Mouse (Mus musculus) heart, postnatal 4 days (tissue): ENCODE results near the gene Rnasek. TPM values are rescaled to one million over a fixed set of nuclear protein-coding genes. Genes with fewer than 3 reads are reported as not detected.
A peak's percentile ranks its signal among the peaks of the same experiment; 100 is the strongest.

Experiments
- DNase-seq: peaks from one replicate; pipeline ENCODE4 v3.0.0; 2021
- total RNA-seq, 2 experiments: library from RNA; stranded (reverse); gene quantifications; 2 replicates each; pipeline ENCODE4 v1.2.3; 2021

The Rnasek gene
- total RNA-seq, 2 experiments from 2014 or later, result 95.8 to 96.1 TPM

- DNase-seq, result no peak
Observed at GRCm38 (mm10) chr11:70216103-70216502, 23.5 kb downstream of the Rnasek start.

- no peak for DNase-seq
Observed at GRCm38 (mm10) chr11:70215301-70215700, 24.3 kb downstream of the Rnasek start.

DNA sequence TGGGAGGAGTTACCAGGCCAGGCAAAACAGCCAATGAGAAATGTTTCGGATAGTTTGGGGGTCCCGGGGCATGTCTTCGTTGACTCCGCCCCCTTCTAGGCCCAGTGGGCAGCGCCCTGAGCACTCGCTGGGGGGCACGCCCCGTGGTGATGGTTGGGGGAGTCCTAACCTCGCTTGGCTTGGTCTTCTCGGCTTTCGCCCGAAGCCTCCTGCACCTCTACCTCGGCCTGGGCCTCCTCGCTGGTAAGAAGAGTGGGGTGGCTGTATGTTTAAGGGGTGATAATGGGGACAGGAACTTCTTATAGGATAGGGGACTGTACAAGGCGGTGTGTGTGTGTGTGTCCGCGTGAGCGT, 24.8 kb downstream of the Rnasek start:
- DNase-seq, result peak; percentile 16

DNA sequence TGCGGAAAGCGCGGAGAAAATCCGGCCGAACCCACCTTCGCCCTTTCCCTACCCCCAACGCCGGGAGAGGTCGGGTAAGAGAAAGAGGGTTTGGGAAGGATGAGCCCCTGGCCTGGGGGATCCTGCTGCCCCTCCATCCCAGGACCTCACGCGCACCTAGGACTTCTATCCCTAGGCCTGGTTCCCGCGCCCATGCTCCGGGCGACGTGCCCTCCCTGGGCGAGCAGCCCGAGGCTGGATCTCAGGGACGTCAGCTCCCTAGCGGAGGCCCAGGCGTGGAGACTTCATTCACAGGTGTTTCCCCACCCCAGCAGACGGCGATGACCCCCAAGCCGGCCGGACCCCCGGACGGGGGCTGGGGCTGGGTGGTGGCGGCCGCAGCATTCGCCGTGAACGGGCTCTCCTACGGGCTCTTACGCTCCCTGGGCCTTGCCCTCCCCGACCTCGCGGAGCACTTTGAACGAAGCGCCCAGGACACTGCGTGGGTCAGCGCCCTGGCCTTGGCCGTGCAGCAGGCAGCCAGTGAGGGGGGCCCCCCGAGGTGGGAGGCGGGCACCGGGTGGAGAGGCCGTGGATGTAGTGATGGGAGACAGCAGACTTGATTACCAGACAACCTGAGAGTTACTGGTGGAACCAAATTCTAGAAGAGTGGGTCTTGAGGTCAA, 25.3 kb downstream of the Rnasek start:
- peak; percentile 17 for DNase-seq

- DNase-seq, result no peak
Observed at GRCm38 (mm10) chr11:70213736-70214135, 25.9 kb downstream of the Rnasek start.

DNA sequence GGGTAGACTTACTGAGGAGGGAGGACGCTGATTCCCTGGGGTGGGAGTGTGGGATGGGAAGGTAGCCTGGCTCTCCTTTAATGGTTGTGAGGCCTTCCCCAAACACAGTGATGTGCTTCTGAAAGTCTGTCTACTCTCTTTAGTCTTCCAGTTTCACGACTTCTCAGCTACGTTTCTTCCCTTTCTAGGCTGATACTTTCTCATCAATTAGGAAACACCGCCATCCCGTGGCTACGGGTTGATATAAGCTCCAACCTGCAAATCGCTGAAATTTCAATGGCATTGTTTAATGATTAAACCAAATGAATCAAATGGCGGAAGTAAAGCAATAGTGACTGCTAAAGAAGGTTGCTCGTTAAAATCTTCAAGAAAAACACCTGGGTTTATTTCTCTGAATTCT, 26.7 kb downstream of the Rnasek start:
- peak; percentile 76 for DNase-seq

GRCm38 (mm10) chr11:70212423-70212822, 27.2 kb downstream of the Rnasek start, which contains the start of gene Slc16a11:
Gene Slc16a11 (plus strand): TSS chr11:70212752.
- DNase-seq, result no peak

DNA sequence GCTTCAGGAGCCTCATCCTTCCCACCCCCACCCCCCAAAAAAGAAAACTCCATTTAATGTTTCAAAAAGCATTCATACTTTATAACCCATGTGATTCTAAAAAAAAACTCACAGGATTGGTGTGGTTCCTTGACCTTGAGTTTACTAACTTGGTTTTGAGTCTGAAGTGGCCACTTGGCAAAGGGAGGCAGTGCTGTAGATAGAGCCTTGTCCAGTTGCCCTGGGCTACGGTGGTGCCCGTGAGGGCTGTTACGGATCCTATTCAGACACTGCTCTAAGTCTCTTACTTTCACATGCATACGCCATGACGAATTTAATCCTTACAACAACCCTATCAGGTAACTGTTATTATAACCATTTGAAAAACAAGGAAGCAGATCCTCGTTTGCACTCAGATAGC, 27.7 kb downstream of the Rnasek start:
- no peak for DNase-seq

- no peak for DNase-seq
Observed at GRCm38 (mm10) chr11:70210681-70211080, 29.0 kb downstream of the Rnasek start.

DNA sequence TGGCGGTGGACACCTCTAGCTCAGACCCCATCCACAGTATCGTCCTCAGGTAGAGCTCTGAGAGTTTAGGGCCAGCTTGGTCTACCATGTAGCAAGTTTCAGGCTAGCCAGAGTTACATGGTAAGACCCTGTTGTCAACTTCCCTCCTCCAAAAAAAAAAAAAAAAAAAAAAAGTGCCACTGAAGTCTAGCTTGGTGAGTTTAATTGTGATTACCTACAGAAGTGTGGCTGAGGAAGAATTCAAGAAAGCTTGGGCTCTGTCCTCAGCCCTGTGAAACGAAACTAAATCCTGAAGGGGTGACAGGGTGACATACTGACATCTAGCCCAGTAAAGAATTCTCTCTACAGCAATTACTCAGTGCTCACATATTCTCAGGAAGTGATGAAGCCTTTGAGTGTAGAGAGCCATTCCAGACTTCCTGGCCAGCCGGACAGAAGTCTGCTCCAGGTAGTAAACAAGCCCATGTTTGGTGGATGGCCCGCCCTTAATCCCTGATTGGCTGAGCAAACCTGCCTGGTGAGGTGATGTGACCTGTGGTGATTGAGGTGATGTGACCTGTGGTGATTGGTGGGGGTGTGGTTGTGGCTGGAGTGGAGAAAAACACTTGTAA, 30.8 kb downstream of the Rnasek start:
- DNase-seq, result no peak

- DNase-seq, result no peak
Observed at GRCm38 (mm10) chr11:70207283-70207682, 32.4 kb downstream of the Rnasek start.

DNA sequence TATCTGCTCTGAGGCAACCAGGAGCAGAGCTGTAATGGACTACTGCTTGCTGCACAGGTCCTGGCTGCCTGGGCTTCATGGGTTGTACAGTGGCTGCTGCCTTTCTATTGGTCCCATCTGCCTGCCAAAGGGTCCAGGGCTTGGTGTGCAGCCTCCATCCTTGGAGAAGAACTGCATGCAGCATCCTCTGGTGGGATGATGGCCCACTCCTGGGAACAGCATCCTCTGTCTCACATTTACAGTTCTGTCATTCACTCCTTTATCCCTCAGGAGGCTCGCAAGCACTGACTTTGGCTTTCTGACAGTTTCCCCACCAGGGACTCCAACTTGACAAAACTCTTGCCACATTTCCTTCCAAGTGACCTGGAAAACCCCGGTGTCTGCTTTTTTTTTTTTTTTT, 32.8 kb downstream of the Rnasek start:
- no peak for DNase-seq

DNA sequence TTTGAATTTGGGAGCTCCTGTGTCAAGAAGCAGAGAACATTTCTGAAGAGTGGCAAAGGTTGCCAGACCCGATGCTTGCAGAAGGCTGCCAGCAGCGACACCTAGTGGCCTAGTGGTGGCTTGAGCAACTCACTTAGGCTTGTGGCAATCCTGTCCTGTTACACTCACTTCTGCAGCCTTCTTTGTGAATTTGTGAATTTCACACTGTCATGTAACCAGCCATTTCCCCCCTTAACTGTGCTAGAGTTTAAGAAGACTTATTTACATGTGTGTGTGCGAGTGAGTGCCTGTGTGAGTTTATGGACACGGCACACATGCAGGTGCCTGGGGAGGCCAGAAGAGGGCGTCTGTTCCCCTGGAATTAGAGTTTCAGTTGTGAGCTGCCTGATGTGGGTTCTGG, 38.0 kb downstream of the Rnasek start:
- peak; percentile 88 for DNase-seq

DNA sequence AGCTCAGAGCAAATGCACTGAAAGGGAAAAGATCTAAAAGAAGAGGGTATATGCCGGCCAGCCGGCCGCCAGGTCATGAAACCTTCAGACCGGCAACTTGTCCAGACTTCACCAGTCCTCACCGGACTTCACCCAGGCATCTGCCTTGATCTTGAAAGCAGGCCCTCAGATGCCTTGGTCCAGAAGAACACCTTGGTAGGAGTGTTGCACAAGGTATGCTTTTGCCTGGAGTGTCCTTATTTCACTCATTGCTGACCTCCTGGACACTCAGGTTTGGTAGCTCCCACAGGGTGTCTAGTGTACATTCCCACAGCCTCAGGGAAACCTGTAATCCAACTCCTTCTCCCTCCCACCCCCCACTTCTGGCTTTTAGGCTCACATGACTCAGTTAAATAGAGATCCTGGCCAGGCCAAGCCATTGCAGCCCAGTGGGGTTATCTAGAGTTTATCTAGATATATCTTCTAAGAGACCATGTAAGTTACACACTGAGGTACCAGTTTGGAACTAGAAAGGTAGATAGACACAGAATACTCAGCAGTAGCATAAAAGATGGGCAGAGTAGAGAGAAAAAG, 39.5 kb downstream of the Rnasek start:
- no peak for DNase-seq

- no peak for DNase-seq
Observed at GRCm38 (mm10) chr11:70199107-70199506, 40.5 kb downstream of the Rnasek start.

- no peak for DNase-seq
Observed at GRCm38 (mm10) chr11:70198332-70198731, 41.3 kb downstream of the Rnasek start.

- DNase-seq, result no peak
Observed at GRCm38 (mm10) chr11:70193354-70194285, 46.0 kb downstream of the Rnasek start.

- no peak for DNase-seq
Observed at GRCm38 (mm10) chr11:70192157-70192556, 47.5 kb downstream of the Rnasek start.

DNA sequence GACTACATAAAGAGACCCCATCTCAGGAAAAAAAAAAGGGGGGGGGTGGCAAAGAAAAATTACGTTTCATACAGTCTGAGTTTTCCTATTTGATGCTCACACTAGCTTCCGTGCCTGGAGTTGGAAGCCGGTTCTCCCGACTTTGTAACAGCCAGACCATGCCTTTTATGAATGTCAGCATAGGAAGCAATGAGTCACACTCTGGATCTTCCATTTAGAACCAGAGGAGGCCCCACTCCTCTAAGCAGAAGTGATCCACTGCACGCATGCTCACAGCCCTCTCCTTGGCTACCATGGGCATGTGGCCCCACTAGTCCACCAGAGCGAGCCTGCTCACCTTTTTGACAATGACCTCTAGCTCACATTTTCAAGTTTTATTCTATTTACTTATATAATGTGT, 48.5 kb downstream of the Rnasek start:
- DNase-seq, result no peak

GRCm38 (mm10) chr11:70189319-70190134, 50.1 kb downstream of the Rnasek start:
- DNase-seq, result no peak
